Mouse (Mus musculus) kidney, adult 2 months (tissue): Measurements from ENCODE around the gene Exoc1. TPM values are rescaled to one million over a fixed set of nuclear protein-coding genes. Genes with fewer than 3 reads are reported as not detected.

ENCODE experiments used
- DNase-seq: peaks from one replicate; pipeline ENCODE4 v3.0.0; 2021
- H3K27ac ChIP-seq: fragments of 200-500 bp; 2 replicates; pipeline ENCODE4 v1.5.1; 2012; ENCODE audit warnings: low read depth, low read length, control low read depth, inconsistent platforms; ENCODE audit not compliant: insufficient read depth
- H3K27me3 ChIP-seq: fragments of 200-500 bp; replicated peaks from 2 replicates; pipeline ENCODE4 v1.6.1; 2012; ENCODE audit warnings: mild to moderate bottlenecking, moderate library complexity, low read length, inconsistent platforms; ENCODE audit not compliant: control insufficient read depth, insufficient read depth
- H3K36me3 ChIP-seq: fragments of 200-500 bp; 2 replicates; pipeline ENCODE4 v1.6.1; 2012; ENCODE audit warnings: mild to moderate bottlenecking, moderate library complexity, low read length, inconsistent platforms; ENCODE audit not compliant: control insufficient read depth, insufficient read depth
- H3K4me1 ChIP-seq: fragments of 200-500 bp; 2 replicates; pipeline ENCODE4 v1.6.1; 2011; ENCODE audit warnings: low read length; ENCODE audit not compliant: control insufficient read depth, insufficient read depth
- H3K4me3 ChIP-seq: fragments of 200-500 bp; 2 replicates; pipeline ENCODE4 v1.5.1; 2011; ENCODE audit warnings: mild to moderate bottlenecking, low read depth, low read length, control low read depth; ENCODE audit not compliant: insufficient read depth
- CTCF ChIP-seq: fragments of 200-500 bp; conservative IDR thresholded peaks from 2 replicates; pipeline ENCODE4 v1.5.1; 2011; ENCODE audit warnings: low read depth, mild to moderate bottlenecking, control low read depth, low read length, moderate library complexity, mixed read lengths; ENCODE audit not compliant: insufficient read depth, insufficient read length
- POLR2A ChIP-seq: fragments of 200-500 bp; IDR thresholded peaks from one replicate; pipeline ENCODE4 v1.6.1; 2011; ENCODE audit warnings: low read depth, low read length, control low read depth
- WGBS: fragments of 180-500 bp; shearing (Covaris S2); methylation state at CpG from one replicate; pipeline ENCODE4 v1.1.7; 2018; 5-methylcytosine and 5-hydroxymethylcytosine counted together
- polyA plus RNA-seq: library from polyadenylated mRNA; depleted of rRNA; stranded (reverse); fragments of >200 nt; gene quantifications from 2 replicates; pipeline ENCODE4 v1.2.3, GENCODE M21; 2012; rRNA removed

Gene Exoc1
- polyA plus RNA-seq: 18.1 TPM in 2 replicates

GRCm38 (mm10) chr5:76529040-76529703 is at the start of gene Exoc1:
TSS of gene Exoc1 (plus strand) at chr5:76529311.
- Histone ChIP-seq H3K27me3 (no peaks in the 10 kb centered on the region), H3K27ac (peak within 1 kb of the TSS; percentile 29), H3K4me1 (peaks cover 6% of the 10 kb centered on the region; the same call in 1 of the 2 replicates), H3K4me3 (peak within 1 kb of the TSS; percentile 94), H3K36me3 (no peaks in the 10 kb centered on the region; the same call in 1 of the 2 replicates)
- under 1% methylated on average over 39 of the region's 39 CpGs for WGBS
- TF ChIP-seq POLR2A: no peak
- no peak for TF ChIP-seq CTCF
- DNase-seq: peak; percentile 98

DNA sequence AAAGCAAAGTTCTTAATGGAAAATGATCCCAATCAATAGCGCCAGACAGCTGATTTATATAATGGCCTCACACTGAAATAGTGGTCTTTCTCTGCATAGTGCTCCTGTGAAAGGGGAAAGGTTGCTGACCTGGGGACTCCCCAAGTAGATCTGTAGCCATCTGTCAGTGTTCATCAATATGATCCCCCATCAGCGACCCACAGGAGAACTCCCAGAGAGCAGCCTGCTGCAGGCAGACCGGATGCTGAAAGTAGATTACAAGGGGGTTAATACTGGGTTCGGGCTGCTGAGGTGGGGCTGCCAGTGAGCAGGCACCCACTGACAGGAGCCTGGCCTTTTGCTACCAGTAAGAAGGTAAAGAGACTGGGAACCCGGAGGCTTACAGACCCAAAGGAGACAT is 45.3 kb upstream of the Exoc1 start, which contains the start of gene Gm7271:
Gene Gm7271, plus strand, starts transcription at position 230 of the 400 bp plus-strand sequence.
- DNase-seq: no peak
- H3K27ac ChIP-seq: no peak within 1 kb of the TSS
- H3K4me1 ChIP-seq: no peaks in the 10 kb centered on the region
- H3K36me3 ChIP-seq: no peaks in the 10 kb centered on the region
- no peak for TF ChIP-seq POLR2A
- no peak for TF ChIP-seq CTCF
- 59% methylated on average over 5 of the region's 5 CpGs for WGBS
- no peak within 1 kb of the TSS for H3K4me3 ChIP-seq
- no peaks in the 10 kb centered on the region for H3K27me3 ChIP-seq

- no peaks in the 10 kb centered on the region for H3K27me3 ChIP-seq
- DNase-seq: no peak
- H3K36me3 ChIP-seq: no peaks in the 10 kb centered on the region
- WGBS: 81% methylated on average over 13 of the region's 13 CpGs
- no peak overlapping the region for H3K27ac ChIP-seq
- TF ChIP-seq CTCF (no peak), POLR2A (no peak)
- no peak overlapping the region for H3K4me3 ChIP-seq
- H3K4me1 ChIP-seq: no peaks in the 10 kb centered on the region
These were observed 34.0 kb upstream of the Exoc1 start for GRCm38 (mm10) chr5:76495126-76495525.

- no peak overlapping the region for H3K4me3 ChIP-seq
- no peaks in the 10 kb centered on the region for H3K36me3 ChIP-seq
- H3K27me3 ChIP-seq: no peaks in the 10 kb centered on the region
- DNase-seq: no peak
- H3K27ac ChIP-seq: no peak overlapping the region
- no peaks in the 10 kb centered on the region for H3K4me1 ChIP-seq
- 67% methylated on average over 1 of the region's 1 CpGs for WGBS
- TF ChIP-seq CTCF: no peak
- TF ChIP-seq POLR2A: no peak
These were observed 6.7 kb upstream of the Exoc1 start for GRCm38 (mm10) chr5:76522446-76522845.

DNA sequence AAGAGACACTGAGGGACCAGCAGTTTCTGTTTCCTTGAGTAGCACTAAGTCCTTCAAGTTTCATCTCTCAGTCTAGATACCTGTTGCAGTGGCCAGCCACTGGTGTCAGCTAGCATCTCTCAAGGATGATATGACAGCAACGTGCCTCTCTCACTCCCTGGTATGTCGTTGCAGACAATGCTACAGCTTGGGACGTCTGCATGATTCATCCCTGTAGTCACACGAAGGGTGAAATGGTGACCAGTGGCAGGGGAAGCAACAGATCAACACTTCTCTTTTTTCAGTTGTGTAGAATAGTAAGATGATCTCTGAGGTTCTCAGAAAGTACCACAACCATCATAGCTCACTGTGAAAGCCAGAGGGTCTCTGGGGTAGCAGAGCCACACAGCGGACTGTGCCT is 4.5 kb upstream of the Exoc1 start:
- 67% methylated on average over 5 of the region's 5 CpGs for WGBS
- Histone ChIP-seq H3K27ac (no peak overlapping the region), H3K4me3 (no peak overlapping the region), H3K27me3 (no peaks in the 10 kb centered on the region), H3K4me1 (peaks cover under 1% of the 10 kb centered on the region; the same call in 1 of the 2 replicates), H3K36me3 (no peaks in the 10 kb centered on the region)
- TF ChIP-seq POLR2A: no peak
- no peak for DNase-seq

GRCm38 (mm10) chr5:76525066-76525465 is 4.0 kb upstream of the Exoc1 start:
- H3K27me3 ChIP-seq: no peaks in the 10 kb centered on the region
- no peaks in the 10 kb centered on the region for H3K36me3 ChIP-seq
- no peak overlapping the region for H3K4me3 ChIP-seq
- 34% methylated on average over 4 of the region's 4 CpGs for WGBS
- DNase-seq: no peak
- peaks cover 5% of the 10 kb centered on the region; the same call in 1 of the 2 replicates for H3K4me1 ChIP-seq
- TF ChIP-seq CTCF (no peak), POLR2A (no peak)
- H3K27ac ChIP-seq: no peak overlapping the region

DNA sequence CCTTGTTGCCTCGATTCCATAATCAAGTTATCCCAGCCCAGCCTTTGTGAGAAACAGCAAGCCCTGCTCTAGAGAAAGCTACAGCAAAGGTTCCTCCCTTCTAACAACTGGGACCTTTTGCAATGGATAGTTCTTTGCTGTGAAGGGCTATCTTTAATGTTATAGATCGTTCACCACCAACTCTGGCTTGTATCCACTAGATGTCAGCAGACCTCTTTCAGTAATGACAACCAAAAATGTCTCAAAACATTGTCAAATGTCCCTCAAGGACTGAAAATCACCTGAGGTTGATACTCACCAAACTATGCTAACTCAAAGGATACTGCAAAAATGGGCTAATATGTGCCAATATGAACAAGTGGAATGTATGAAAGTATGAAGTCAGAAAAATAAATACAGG is 3.3 kb upstream of the Exoc1 start:
- no peak for TF ChIP-seq CTCF
- no peak overlapping the region; the same call in 1 of the 2 replicates for H3K27ac ChIP-seq
- H3K4me1 ChIP-seq: peaks cover 6% of the 10 kb centered on the region; the same call in 1 of the 2 replicates
- H3K36me3 ChIP-seq: no peaks in the 10 kb centered on the region
- no peak overlapping the region for H3K4me3 ChIP-seq
- H3K27me3 ChIP-seq: no peaks in the 10 kb centered on the region
- 51% methylated on average over 2 of the region's 2 CpGs for WGBS
- DNase-seq: no peak
